Mouse (Mus musculus) T-helper 17 cell (primary cell): ENCODE data around the gene Msl3l2.

Experiments
- in situ Hi-C, 2 experiments: fragments of 300-600 bp; cut with MboI, MseI; formaldehyde crosslinking; loops; 1 replicate in 1 of 2; 2 replicates in 1 of 2; pipeline ENCODE4 v1.15.1; 2025; ENCODE audit warnings: high pct_unique_total_duplicates in 2 of 2

Msl3l2 gene

DNA sequence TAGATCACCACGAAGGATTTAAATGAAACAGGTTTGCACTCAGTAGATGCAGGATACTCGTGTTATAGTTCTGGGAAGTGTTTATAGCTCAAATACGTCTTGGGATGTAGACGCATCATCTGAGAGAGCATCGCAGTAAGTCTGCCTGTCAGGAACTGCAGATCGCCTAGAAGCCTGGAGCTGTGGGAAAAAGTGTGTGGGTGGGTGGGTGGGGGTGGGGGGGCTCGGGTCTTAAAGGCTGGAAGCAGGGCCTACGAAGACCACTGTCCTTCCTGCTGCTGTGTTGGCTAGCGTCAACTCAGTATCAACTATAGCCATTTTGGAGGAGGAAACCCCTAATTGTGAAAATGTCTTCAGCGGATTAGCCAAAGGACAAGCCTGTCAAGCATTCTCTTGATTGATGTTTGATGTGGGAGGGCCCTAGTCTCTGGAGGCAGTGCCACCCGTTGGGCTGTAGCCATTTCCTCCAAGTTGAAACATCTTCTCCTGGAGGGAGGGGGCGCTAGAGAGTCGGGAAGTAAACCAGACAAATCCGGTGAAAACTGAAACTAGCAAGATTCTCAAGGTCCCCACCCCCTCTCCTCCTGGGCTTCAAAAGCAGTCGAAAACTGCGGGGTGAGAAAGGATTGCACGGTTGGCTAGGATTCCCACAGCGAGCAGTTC is at the start of gene Msl3l2:
Gene Msl3l2, plus strand, starts transcription at position 585 of the 663 bp plus-strand sequence.
- in situ Hi-C loops, result loop anchor here (25.0 kb wide), 2 partner anchors 231 to 1381 kb away; partner anchors contain the start of gene Hsf2 (in 2 of the 2)

DNA sequence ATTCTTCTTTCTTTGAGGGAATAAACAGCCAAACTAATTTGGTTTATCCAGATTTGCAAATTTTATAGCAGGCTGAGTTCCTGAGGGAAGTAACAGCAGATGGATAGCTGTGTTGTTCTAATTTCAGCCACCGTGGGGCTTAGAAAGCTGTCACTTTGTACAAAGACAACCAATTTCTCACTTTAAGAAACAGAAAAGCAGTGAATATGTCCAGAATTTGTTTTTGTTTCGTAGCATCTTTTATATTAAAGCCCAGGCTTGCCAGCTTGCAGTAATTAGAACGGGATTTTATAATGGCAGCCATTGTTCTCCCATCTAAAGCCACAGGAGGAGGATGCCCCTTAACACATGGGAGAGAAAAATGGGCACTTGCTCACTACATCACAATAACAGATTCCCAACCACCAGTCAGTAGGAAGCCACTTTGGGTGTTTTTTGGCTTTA is 47.7 kb upstream of the Msl3l2 start:
- in situ Hi-C loops, result no loop called here

DNA sequence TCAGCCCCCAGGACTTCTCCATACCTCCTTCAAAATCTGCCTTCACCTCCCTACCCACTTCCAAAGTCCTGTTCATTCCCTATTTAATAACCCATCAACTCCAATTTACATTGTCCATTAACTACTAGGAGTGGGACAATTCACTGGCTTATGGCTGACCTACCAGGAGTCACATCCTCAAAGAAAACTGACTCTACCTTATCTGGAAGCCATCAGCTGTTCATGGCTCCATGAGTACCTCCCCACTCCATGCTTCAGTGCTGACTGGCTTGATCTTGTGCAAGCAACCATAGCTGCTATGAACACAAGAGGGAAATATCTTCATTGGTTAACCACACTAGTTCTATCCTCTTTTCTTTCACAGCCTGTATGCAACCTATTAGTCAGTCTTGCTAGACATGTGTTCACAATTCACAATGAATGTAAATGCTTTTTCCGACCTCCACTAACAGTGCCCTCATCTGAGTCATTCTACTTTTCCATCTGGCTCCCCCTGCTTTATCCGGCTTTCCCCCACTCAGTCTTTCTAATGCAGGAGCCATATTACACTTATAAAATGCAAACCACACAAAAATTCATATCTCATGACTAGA is 45.4 kb upstream of the Msl3l2 start:
- in situ Hi-C loops, result no loop called here

DNA sequence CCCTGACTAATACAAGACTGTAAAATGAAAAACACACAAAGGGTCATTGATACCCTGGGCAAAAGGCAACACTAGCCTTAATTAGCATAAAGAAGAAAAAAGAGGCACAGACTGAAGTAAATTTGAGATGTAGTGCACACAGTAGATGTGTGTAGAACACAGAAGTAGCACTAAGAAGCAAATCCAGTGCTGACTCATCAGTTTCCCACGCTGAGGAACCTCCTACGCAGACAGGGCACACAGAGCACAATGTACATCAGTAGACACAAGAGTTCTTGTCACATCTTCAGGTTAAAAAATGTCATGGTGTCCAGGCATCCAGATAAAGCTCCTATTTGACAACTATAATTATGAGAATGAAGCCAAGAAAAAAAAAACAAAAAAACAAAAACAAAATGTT is 44.0 kb upstream of the Msl3l2 start:
- in situ Hi-C loops, result no loop called here

DNA sequence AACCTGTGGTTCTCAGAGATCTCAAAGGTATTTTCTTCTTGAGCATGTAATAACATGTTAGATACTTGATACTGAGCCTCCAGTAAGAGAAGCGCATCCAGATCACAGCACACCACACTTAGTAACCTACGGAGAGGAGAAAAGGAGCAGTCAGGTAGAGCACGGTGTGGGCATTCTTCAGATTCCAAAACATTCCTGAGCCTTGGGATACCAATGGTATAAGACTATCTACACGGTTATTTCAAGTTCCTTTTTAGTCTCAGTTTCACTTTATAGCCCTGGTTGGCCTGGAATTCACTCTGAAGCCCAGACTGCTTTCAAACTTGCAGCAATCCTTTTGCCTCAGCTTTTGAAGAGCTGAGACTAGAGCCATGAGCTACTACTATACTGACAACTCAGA is 17.0 kb upstream of the Msl3l2 start:
- in situ Hi-C loops, result loop anchor here in 1 of 2 experiments (5.0 kb wide), 1 partner anchor 148 kb away; no protein-coding TSS in a partner anchor

DNA sequence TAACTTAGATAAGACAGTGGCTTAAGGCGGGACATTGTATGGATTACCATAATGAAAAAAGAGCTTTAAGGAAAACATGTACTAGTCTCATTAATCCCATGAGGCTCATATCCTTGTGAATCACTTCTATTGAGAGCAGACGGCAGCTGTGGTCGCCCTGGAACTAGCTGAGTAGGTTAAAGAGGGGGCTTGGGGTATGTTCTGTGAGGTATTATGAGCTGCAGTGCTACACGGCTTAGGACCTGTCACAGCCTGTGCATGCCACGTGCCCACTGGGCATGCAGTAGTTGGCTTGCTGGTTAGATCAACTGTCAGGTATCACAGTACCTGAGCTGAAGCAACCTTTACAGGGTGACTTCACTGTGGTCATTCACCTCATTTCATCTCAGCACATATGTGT is 12.1 kb upstream of the Msl3l2 start:
- in situ Hi-C loops, result loop anchor here in 1 of 2 experiments (5.0 kb wide), 1 partner anchor 143 kb away; no protein-coding TSS in a partner anchor

DNA sequence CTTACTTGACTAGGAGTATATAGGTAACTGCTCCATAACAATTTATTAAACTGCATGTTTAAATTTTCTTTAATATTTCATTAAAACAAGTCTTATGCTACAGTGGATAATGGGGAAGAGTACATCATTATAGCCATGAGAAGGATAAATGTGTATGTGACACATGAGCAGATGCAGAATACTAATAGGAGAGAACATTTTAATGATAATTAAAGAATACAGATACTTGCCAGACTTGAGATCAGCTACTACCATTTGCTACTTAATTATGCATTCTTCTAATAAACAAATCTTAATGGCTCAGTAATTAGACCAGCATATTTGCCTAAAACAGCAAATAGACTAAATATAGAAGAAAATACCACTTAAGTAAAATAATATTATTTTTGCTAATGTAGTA is 10.0 kb upstream of the Msl3l2 start:
- in situ Hi-C loops, result no loop called here

DNA sequence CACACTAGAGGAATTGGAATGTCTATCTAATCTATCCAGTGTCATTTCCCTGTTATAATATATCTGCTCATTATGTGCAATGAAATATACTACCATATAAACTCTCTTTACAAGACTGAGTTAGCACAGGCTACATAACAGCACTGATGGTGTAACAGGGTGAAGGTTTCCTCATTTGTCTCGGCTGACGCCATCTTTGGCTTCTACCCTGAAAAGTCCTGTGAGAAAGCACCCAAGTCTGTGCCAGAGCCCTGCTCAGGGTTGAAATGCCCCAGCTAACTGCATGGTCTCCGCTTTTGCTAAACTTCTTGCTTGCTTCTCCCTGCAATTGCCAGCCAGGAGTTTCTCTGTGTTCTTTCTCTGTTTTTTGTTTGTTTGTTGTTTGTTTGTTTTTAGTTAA is 7.6 kb upstream of the Msl3l2 start:
- in situ Hi-C loops, result no loop called here

DNA sequence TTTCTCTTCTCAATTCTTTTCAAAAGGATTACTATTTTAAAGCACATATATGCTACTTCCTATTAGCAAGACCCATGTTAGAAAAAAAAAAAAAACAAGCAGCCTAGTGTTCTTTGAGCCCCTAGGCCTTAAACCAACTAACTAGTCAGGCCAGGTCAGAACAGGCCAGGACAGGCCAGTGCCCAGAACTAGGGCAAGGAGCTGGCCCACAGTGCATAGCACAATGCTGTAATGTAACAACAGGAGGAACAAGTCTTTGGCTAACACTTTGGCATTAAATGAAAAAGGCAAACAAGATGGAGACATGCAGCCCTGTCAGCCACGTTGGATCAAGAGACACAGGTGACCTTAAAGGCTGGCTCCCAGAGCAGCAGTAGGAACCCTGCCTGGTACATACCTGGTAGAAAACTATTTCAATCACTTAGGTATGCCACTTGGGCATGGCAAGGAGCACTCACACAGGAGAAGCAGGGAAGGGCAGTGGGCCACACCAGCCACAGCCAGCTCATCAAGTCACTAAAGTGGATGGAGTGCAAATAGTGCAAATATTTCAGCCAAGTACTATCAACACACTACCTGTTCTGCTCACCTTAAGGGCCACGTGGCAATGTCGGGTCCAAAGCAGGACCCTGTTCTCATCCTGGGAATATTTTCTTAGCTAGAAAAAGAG is 6.9 kb upstream of the Msl3l2 start:
- in situ Hi-C loops, result loop anchor here (25.0 kb wide), 2 partner anchors 238 to 1388 kb away; partner anchors contain the start of gene Hsf2 (in 2 of the 2)

DNA sequence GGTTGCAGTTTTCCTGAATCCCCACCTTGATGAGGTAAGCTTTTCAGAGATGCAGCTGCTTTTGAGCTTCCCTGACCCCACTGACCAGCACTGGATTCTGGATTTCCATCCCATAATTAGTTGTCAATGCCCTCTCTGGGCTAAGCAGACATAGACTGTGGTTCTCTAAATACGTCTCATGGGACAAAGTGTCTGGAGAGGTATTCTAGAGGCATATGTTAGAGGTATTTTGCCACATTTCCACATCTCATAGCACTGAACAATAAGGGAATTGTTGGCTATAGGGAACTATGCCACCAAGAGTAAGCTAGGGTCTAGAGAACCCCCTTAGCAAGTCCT is 248 bp downstream of the Msl3l2 start:
- in situ Hi-C loops, result loop anchor here (25.0 kb wide), 2 partner anchors 230 to 1380 kb away; partner anchors contain the start of gene Hsf2 (in 2 of the 2)

DNA sequence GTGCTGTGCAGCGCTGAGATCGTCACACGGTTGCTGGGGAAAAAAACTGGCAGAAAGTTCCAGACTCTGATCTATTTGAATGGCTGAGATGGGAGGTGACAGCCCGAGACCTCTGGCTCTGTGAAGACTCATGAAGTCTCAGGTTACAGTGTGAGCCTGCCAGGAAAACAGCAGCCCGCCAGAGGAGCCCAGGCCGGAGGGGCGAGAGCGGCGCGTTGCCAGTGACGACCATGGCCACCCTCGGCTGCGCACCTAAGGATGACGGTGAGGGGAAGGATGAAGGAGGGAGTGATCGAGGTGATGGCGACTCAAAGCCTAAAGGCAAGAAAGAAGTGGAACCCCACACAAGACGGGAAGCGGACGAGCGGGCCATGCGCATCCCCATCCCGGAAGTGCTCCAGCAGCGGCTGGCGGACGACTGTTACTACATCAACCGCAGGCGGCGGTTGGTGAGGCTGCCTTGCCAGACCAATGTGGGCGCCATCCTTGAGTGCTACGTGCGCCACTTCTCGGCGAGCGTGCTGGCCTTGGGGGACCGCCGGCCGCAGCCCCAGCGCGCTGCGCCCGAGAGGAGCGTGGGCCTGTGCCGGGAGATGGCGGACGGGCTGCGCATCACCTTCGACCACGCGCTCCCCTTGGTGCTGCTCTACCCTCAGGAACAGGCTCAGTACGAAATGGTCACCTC is 8.4 kb downstream of the Msl3l2 start:
- in situ Hi-C loops, result loop anchor here (10.0 to 25.0 kb wide), 3 partner anchors 222 to 1372 kb away; partner anchors contain the start of gene Hsf2 (in 2 of the 2)

DNA sequence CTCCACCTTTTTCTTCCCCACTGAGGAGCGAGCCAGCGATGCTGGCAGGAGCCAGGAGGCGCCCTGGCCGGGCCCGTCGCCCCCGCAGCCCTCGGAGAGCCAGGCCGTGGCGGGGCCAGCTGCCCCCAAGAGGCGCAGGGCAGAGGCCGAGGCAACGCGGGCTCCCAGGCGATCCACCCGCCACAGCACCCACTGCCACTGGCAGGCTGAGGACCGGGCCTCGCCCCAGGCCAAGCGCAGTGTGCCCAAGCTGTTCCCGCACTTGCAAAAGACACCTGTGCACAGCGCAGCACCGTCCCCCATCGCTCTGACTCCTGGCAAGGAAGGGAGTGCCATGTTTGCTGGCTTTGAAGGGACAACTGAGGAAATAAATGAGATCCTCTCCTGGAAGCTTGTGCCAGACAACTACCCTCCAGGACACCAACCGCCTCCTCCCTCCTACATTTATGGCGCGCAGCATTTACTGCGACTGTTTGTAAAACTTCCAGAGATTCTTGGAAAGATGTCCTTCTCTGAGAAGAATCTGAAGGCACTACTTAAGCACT is 9.0 kb downstream of the Msl3l2 start:
- in situ Hi-C loops, result loop anchor here (10.0 to 25.0 kb wide), 3 partner anchors 222 to 1372 kb away; partner anchors contain the start of gene Hsf2 (in 2 of the 2)

DNA sequence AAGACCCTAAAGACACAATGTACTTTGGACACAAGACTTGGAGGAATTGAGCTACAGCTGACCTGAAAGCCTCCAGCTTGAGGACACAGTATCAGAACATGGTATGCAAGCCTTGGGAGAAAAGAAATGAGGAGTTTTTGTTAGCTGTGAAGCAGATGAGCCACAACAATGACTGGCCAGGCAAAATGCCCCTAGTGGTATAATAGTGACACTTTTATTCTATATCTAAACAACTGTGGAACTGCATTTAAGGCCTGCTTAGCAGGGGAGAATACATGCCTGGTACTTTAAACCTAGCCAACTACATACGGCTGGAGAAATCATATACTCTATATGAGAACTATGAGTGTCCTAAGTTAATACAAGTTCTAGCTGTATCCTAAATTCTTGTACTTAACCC is 20.3 kb downstream of the Msl3l2 start:
- in situ Hi-C loops, result no loop called here

DNA sequence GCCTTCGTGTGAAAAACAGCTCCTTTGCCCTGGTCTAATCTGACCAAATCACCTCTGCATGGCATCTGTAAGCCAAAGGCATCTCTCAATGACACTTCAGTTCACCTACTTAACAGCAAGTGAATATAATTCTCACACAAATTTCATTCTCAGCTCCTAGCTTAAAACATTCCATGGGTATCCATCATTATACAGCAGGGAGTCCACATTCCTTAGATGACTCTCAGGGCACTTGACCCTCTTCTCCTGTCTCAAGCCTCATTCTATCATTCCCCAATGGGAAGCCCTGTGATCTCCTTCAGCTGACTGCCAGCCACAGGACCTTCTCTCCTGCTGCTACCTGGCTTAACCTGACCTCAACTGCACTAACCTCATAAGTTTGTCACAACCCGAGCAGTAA is 22.9 kb downstream of the Msl3l2 start:
- in situ Hi-C loops, result no loop called here

DNA sequence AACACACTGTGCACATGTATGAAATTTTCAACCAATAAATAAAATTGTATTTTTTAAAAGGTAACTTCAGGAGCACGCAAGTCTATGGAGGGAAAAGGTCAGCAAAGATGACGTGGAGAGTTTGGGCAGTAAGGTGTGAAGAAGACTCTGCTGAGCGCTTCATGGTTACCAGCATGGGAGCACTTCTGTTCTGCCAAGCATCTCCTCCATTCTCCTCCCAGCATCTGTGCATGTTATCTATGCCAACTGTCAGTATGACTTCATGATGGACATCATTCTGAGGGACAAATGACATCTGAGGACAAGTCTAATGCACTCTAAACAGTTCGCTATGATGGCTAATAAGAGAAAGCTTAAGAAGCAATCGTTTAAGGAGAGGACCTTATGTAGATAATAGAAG is 30.5 kb downstream of the Msl3l2 start:
- in situ Hi-C loops, result no loop called here

DNA sequence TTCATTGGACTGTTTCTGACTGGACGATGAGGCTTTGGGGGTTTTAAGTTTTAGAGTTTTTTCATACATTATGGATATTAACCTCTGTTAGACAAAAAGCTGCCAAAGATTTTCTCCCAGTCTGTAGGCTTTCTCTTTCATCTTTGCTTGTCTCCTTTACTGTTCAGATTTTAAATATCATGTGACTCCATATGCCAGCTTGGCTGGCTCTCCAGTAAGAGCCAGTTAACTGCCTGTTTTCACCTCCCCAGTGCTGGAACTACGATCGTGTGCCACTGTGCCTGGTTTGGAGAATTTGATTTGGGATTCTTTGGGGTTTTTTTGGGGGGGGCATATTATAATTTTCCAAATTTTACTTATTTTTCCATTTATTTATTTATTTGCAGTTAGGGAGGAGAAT is 42.2 kb downstream of the Msl3l2 start:
- in situ Hi-C loops, result no loop called here

DNA sequence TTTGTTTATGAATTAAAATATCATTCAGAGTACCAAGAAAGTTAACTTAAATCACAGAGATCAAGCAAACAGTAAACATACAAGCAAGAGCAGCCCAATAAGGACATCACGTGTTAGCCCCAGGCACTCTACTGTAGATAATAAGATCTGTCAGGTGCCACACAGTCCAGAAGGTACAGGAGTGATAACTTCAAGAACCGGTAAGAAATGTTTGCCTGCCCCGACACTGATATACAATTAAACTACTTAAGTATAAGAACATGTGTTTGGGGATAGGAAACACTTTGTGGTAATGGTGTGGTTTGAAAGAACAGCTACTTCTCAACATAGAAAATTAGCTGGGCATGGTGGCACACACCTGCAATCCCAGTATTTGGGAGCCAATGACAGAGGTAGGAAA is 50.2 kb downstream of the Msl3l2 start:
- in situ Hi-C loops, result no loop called here

DNA sequence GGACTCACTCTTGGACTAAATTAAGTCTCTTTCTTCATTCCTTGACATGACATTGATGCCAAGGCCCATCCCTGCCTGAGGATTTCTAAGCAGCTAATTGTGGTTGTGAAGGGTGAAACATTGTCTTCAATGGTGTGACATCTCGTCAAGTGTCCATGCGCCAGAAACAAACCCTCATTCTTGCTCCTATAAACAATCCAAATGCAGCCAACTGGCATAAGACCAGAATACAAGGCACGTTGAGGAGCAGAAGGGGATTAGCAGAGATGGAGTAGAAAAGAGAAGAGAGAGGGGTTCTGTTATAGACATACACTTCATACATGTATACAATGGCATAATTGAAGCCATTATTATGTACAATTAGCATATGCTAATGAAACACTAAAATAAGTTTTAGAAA is 51.5 kb downstream of the Msl3l2 start:
- in situ Hi-C loops, result no loop called here

DNA sequence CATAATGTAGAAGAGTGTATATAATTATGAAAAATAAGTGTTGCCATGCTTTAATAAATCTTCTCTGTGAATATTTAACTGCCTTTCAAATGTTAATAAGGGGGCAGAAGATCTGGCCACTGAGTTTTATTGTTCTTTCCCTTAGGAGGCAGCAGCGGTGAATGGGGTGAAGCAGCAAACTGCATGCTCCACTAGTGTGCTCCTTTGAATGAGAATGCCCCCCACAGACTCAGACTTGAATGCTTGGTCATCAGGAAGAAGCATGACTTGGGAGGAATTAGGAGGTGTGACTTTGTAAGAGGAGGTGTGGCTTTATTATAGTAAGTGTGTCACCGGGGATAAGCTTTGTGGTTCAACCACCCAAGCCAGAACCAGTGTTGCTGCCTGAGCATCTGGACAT is 52.0 kb downstream of the Msl3l2 start:
- in situ Hi-C loops, result no loop called here

DNA sequence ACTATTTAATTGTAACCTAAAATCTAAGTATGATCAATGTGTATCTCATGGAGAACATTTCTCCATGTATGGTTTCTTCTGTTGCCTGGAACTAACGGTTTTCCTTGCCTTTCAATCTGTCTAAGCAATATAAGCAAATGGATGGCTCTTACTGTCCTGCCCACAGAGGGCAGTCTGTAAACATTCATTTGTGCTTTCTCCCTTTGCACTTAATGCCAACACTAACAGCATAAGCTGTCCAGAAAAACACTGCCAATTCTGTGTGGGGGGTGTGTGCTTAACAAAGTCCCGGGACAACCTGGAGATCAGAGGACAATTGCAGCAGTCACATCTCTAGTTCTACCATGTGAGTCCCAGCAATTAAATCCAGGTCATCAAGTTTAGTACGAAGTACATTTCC is 57.7 kb downstream of the Msl3l2 start:
- in situ Hi-C loops, result no loop called here

DNA sequence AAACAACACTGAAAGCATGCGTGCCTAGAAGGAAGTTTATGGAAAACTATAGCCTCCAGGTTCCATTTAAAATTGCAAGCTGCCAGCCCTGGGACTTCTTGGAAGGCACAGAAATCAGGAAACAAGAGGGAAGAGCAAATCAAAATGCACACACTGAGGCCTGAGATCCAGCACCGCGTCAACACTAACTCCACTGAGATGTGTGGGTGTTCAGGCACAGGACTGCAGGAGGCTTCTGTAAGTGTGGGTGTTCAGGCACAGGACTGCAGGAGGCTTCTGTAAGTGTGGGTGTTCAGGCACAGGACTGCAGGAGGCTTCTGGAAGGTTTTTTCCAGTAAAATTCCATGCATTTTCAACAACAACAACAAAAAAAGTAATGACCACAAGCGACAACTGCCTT is 59.0 kb downstream of the Msl3l2 start:
- in situ Hi-C loops, result no loop called here
